11 mouse cellular contexts compared by ENCODE assay signal in the genomic region with DNA sequence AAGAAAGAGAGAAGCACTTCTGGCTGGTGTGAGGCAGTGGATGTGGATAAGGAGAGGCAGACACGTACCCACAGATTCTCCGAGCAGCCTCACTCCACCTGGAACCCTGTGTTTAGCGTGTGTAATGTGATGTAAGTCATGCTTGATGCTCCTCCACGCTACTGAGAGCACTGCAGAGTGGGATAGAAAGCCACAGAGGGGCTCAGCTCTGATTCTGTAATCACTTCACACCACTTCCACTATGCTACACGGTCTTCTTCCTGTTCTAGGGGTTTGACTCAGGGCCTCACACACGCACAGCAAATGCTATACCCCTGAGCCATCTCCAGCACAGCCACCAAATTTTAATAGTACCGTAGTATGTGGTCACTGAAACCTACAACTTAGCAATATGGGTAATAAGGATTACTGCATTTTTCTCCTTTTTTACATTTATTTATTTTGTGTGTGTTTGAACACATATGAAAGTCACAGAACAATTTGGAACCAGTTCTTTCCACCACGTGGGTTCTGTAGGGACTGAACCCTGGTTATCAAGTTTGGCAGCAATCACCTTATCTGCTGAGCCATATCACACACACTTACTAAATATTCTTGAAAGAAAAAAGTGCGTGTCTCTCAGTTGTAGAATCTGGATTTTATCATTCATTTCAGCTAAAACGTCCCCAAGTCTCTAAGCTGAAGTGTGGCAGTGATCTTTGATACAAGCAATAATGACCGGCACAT. TPM values are rescaled to one million over a fixed set of nuclear protein-coding genes. Genes with fewer than 3 reads are reported as not detected.
DNase-seq lines count a peak whose midpoint lies in the region; ATAC-seq and TF ChIP-seq lines count a peak whose summit lies in the region.
"Had no signal": no experiment of that assay in that cellular context is flagged by ENCODE, and none has a peak within 500 bp of the region (broad histone marks: within the 10 kb centered on the region; RNA-seq: fewer than 3 reads in every experiment).

No protein-coding gene starts in this region.

- no peak for TF ChIP-seq POLR2A in cerebellum, adult 2 months (IDR thresholded peaks at IDR 0.05; ENCODE audit: borderline replicate concordance, insufficient read depth, low read length)
- TF ChIP-seq POLR2A in lung, adult 2 months (IDR thresholded peaks at IDR 0.05; ENCODE audit: borderline replicate concordance, extremely low read depth, low read depth, low read length), result no peak

- no peaks in the 10 kb centered on the region for H3K27me3 ChIP-seq in cerebellum, adult 2 months (ENCODE audit: control insufficient read depth, insufficient read depth, low read length)
- H3K27me3 ChIP-seq: neural tube, embryonic 12.5 days had no signal

- WGBS in cerebellum, adult 2 months, result 84% methylated on average over 11 of the region's 11 CpGs
- 36% methylated on average over 11 of the region's 11 CpGs for WGBS in lung, adult 2 months

- peak; percentile 58 for ATAC-seq in granulocyte monocyte progenitor cell, adult 5-6 weeks (replicated peaks; ENCODE audit: poor library complexity, severe bottlenecking)
- ATAC-seq in monocyte, adult 5-6 weeks (replicated peaks; ENCODE audit: insufficient number of reproducible peaks, low FRiP score, low TSS enrichment, poor library complexity, severe bottlenecking), result peak; percentile 44
- ATAC-seq: forebrain, postnatal 0 days had no signal

- H3K4me1 ChIP-seq in cerebellum, adult 2 months (ENCODE audit: control insufficient read depth, insufficient read depth, low read length), result peaks cover 37% of the 10 kb centered on the region
- peaks cover 45% of the 10 kb centered on the region for H3K4me1 ChIP-seq in lung, adult 2 months (ENCODE audit: control insufficient read depth, insufficient read depth, low read length)

- TF ChIP-seq CTCF in cerebellum, adult 2 months (IDR thresholded peaks at IDR 0.05; ENCODE audit: borderline replicate concordance, insufficient read depth, low read depth, low read length), result no peak
- no peak for TF ChIP-seq CTCF in lung, adult 2 months (IDR thresholded peaks at IDR 0.05; ENCODE audit: insufficient read depth, low read length)
- TF ChIP-seq CTCF in left cerebral cortex, adult 2 months (IDR thresholded peaks at IDR 0.05), result no peak

- peak overlapping the region; percentile 97; the same call in 1 of the 2 replicates for H3K27ac ChIP-seq in cerebellum, adult 2 months (ENCODE audit: insufficient read depth, low read length)
- H3K27ac ChIP-seq in left cerebral cortex, adult 2 months, result no peak overlapping the region; the same call in 1 of the 2 replicates
- H3K27ac ChIP-seq: neural tube, embryonic 12.5 days had no signal

- no peak for DNase-seq in cerebellum, adult 2 months
- DNase-seq in cerebellum, postnatal 4 days (ENCODE audit: low spot score in 2 of 2), result no peak
- no peak for DNase-seq in lung, adult 2 months
- DNase-seq in lung, postnatal 14 days, result no peak
- no peak for DNase-seq in left cerebral cortex, adult 2 months (ENCODE audit: extremely low spot score in 1 of 2, low spot score in 2 of 2)
- DNase-seq in urinary bladder, postnatal 10 days (ENCODE audit: low spot score), result no peak
- DNase-seq: forebrain, postnatal 0 days had no signal

- intact Hi-C loops in left cerebral cortex, adult 2 months (cut with DNase I), result no loop called here

- no peak overlapping the region for H3K4me3 ChIP-seq in cerebellum, adult 2 months (replicated peaks; ENCODE audit: insufficient read depth, low read depth, low read length)
- H3K4me3 ChIP-seq in lung, adult 2 months (replicated peaks; ENCODE audit: extremely low read depth, low read depth, low read length), result peak overlapping the region; percentile 52
- no peak overlapping the region for H3K4me3 ChIP-seq in left cerebral cortex, adult 2 months
- H3K4me3 ChIP-seq: neural tube, embryonic 12.5 days had no signal

RNA-seq across cellular contexts. Expression of a gene that starts 15.1 kb away (rescaled TPM):
- 15.4 and 18.4 TPM in 2 replicates for polyA plus RNA-seq in cerebellum, adult 2 months (2012; rRNA removed)
- polyA plus RNA-seq in lung, adult 2 months (2012; rRNA removed), result 23.1 and 26.3 TPM in 2 replicates
- total RNA-seq in granulocyte monocyte progenitor cell, adult 5-6 weeks (2014; fragmentation: Nextera tagmentation), result 19.8 and 22.3 TPM in 2 replicates
- total RNA-seq in granulocyte monocyte progenitor cell, adult 5-6 weeks (2017), result 2.2 and 2.8 TPM in 2 replicates
- 4.2 to 7.6 TPM (median 7.1 TPM) in 3 replicates for total RNA-seq in monocyte, adult 5-6 weeks (2017)
- total RNA-seq in left cerebral cortex, adult 2 months (2021), result 10 to 100 TPM; 12.6 to 15.2 TPM

RNA-seq across cellular contexts. Expression of a gene that starts 23.9 kb away (rescaled TPM):
- 55.4 and 59.5 TPM in 2 replicates for polyA plus RNA-seq in cerebellum, adult 2 months (2012; rRNA removed)
- 20.7 and 24.0 TPM in 2 replicates for polyA plus RNA-seq in lung, adult 2 months (2012; rRNA removed)
- total RNA-seq in granulocyte monocyte progenitor cell, adult 5-6 weeks (2014; fragmentation: Nextera tagmentation), result 30.1 and 31.9 TPM in 2 replicates
- 35.0 and 42.1 TPM in 2 replicates for total RNA-seq in granulocyte monocyte progenitor cell, adult 5-6 weeks (2017)
- 18.3 to 23.7 TPM (median 20.6 TPM) in 3 replicates for total RNA-seq in monocyte, adult 5-6 weeks (2017)
- 10 to 100 TPM; 40.0 to 40.2 TPM for total RNA-seq in left cerebral cortex, adult 2 months (2021)

RNA-seq across cellular contexts. Expression of a gene that starts 39.8 kb away (rescaled TPM):
- polyA plus RNA-seq in cerebellum, adult 2 months (2012; rRNA removed), result not detected in 2 replicates
- polyA plus RNA-seq in lung, adult 2 months (2012; rRNA removed), result 56.2 and 69.8 TPM in 2 replicates
- not detected in 2 replicates for total RNA-seq in granulocyte monocyte progenitor cell, adult 5-6 weeks (2014; fragmentation: Nextera tagmentation)
- 0.67 TPM in 1 of 2 replicates, not detected in the other for total RNA-seq in granulocyte monocyte progenitor cell, adult 5-6 weeks (2017)
- 0.29 TPM in 1 of 3 replicates, not detected in the others for total RNA-seq in monocyte, adult 5-6 weeks (2017)
- total RNA-seq in left cerebral cortex, adult 2 months (2021), result not detected
- total RNA-seq: forebrain, postnatal 0 days; layer of hippocampus, postnatal 10 days had no signal

RNA-seq across cellular contexts. Expression of a gene that starts 45.5 kb away (rescaled TPM):
- polyA plus RNA-seq in cerebellum, adult 2 months (2012; rRNA removed), result 1.4 and 2.1 TPM in 2 replicates
- 5.0 and 8.5 TPM in 2 replicates for polyA plus RNA-seq in lung, adult 2 months (2012; rRNA removed)
- total RNA-seq in granulocyte monocyte progenitor cell, adult 5-6 weeks (2014; fragmentation: Nextera tagmentation), result 0.26 and 0.37 TPM in 2 replicates
- total RNA-seq in granulocyte monocyte progenitor cell, adult 5-6 weeks (2017), result not detected in 2 replicates
- not detected in 3 replicates for total RNA-seq in monocyte, adult 5-6 weeks (2017)
- 1 to 10 TPM in 1 of 2 experiments, under 1 TPM in 1; 0.91 to 1.8 TPM for total RNA-seq in left cerebral cortex, adult 2 months (2021)

RNA-seq across cellular contexts. Expression of a gene that starts 51.4 kb away (rescaled TPM):
- 40.7 and 41.2 TPM in 2 replicates for polyA plus RNA-seq in cerebellum, adult 2 months (2012; rRNA removed)
- polyA plus RNA-seq in lung, adult 2 months (2012; rRNA removed), result 25.4 and 30.1 TPM in 2 replicates
- 53.6 and 66.7 TPM in 2 replicates for total RNA-seq in granulocyte monocyte progenitor cell, adult 5-6 weeks (2014; fragmentation: Nextera tagmentation)
- total RNA-seq in granulocyte monocyte progenitor cell, adult 5-6 weeks (2017), result 68.4 and 68.9 TPM in 2 replicates
- total RNA-seq in monocyte, adult 5-6 weeks (2017), result 38.4 to 51.0 TPM (median 44.6 TPM) in 3 replicates
- total RNA-seq in left cerebral cortex, adult 2 months (2021), result 10 to 100 TPM; 28.6 to 30.0 TPM
